Mouse (Mus musculus) left cerebral cortex, postnatal 10 days (tissue): ENCODE data around the gene Foxp4. TPM values are rescaled to one million over a fixed set of nuclear protein-coding genes. Genes with fewer than 3 reads are reported as not detected.

ENCODE experiments used
- DNase-seq, 2 experiments: peaks; one replicate each; pipeline ENCODE4 v3.0.0; 2021 to 2022; ENCODE audit warnings: low spot score in 2 of 2, mixed read lengths in 1 of 2; ENCODE audit errors: extremely low spot score in 1 of 2
- intact Hi-C: fragments of 180-260 bp; cut with DNase I; formaldehyde crosslinking; loops from one replicate; pipeline ENCODE4 v1.15.1; 2025
- total RNA-seq, 2 experiments: library from RNA; stranded (reverse); gene quantifications; 2 replicates each; pipeline ENCODE4 v1.2.3; 2021

Foxp4 gene
- total RNA-seq, 2 experiments from 2014 or later: 52.3 to 53.9 TPM

DNA sequence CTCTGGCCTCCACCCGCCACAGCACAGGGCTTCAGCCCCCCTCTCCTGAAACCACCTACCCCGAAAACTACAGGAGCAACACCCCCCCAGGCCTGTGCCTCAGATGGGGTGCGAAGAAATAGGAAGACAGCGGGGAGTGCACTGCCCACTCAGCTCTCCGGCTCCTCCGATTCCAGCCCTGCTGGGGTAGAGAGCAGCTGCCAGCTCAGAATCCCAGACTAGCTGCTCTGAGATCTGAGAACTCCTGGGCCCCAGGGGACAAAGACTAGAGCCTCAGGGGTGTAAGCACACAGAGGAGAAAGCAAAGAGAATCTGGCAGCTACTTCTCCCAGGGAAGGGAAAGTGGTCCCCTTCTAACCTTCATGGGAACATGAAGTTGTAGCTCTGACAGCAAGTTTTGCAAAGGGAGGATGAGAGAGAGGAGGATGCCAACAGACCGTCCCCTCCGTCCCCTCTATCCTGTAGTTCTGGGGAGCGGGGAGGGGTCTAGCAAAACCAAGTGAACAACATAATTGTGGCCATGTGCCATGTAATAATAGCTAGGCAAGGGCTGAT is 17.0 kb downstream of the Foxp4 start:
- DNase-seq: peak in 1 of 2 experiments; percentile 50
- intact Hi-C loops: no loop called here

- intact Hi-C loops: no loop called here
- no peak for DNase-seq
These were observed 20.4 kb downstream of the Foxp4 start for GRCm38 (mm10) chr17:47903846-47904680.

GRCm38 (mm10) chr17:47901782-47902181 is 22.7 kb downstream of the Foxp4 start:
- DNase-seq: no peak

GRCm38 (mm10) chr17:47900716-47901115 is 23.7 kb downstream of the Foxp4 start:
- no peak for DNase-seq
- intact Hi-C loops: no loop called here

More at GRCm38 (mm10) chr17:47901782-47902181, 22.7 kb downstream of the Foxp4 start:
- intact Hi-C loops: no loop called here

GRCm38 (mm10) chr17:47899156-47899555 is 25.3 kb downstream of the Foxp4 start:
- no peak for DNase-seq
- intact Hi-C loops: no loop called here

DNA sequence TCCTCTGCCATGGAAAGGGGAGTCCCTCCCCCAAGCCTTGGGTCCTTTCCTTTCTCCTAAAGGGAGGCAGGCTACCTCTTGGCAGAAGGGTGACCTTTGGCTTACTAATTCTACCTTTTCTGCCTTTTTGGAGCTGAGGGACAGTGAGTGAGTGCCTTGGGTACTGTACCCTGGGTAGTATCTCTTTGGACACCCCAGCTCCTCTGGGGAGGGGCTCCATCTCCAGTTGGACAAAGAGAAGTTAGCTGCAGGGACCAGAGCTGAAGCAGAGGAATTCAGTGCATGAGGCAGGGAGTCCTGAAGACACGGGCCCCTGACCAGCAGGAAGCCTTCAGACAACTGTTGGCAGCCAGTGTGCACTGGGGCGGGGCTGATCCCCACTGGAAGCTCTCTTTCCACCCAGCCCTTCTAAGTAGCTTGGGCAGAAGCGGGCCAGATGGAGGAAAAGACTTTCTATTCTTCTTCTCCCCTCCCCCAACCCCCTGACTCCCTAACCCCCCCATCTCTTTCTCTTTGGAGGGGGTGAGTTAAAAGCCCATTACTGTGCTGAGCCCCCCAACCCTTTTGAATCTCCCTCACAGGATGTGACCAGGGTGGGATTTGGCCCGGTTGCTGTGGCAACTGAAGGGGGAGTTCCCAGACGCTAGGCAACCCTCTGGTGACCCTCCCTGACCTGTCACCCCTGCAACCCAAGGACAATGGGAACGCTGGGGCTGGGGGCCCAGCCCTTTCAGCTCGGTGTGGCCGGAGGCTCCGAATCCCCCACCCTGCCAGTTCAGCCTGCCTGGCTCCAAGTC is 26.3 kb downstream of the Foxp4 start:
- intact Hi-C loops: no loop called here
- DNase-seq: peak in 1 of 2 experiments; percentile 56

- no peak for DNase-seq
- intact Hi-C loops: no loop called here
These were observed 34.7 kb downstream of the Foxp4 start for GRCm38 (mm10) chr17:47889727-47890126.

DNA sequence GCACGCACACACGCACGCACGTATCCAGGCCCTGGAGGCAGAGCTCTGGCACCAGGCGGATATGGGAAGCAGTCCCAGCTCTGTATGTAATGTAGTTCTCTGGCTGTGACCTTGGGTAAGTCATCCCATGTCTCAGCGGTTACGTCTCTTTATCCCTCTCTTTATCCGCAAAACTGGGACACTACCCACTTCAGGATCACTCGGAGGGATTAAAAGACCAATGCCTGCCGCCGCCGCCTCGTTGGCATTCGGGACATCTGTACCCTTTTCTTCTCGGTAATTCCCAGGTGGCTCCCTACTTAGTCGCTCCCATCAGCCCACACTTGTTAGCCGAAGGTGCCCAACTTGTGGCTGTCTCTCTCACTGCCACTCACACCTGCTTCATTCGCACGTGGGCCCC is 35.2 kb downstream of the Foxp4 start:
- intact Hi-C loops: no loop called here
- no peak for DNase-seq

- no peak for DNase-seq
- intact Hi-C loops: no loop called here
These were observed 35.8 kb downstream of the Foxp4 start for GRCm38 (mm10) chr17:47888641-47889040.

DNA sequence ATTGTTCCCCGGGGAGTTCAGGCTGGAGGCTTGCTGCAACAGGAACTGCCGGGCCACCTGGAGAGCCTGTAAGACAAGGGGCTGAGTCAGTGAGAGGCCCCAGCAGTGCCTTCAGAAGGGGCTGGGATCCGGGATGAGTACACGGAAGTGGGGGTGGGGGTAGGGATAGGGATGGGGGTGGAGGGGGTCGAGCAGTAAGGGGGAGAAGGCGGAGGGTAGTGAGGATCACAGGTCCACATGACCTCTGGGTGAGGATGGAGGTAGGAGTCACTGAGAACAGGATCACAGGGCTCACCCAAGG is 36.3 kb downstream of the Foxp4 start:
- intact Hi-C loops: no loop called here

GRCm38 (mm10) chr17:47887381-47888154 is 36.9 kb downstream of the Foxp4 start:
- DNase-seq: no peak
- intact Hi-C loops: no loop called here

More for the DNA sequence above, 36.3 kb downstream of the Foxp4 start:
- no peak for DNase-seq

DNA sequence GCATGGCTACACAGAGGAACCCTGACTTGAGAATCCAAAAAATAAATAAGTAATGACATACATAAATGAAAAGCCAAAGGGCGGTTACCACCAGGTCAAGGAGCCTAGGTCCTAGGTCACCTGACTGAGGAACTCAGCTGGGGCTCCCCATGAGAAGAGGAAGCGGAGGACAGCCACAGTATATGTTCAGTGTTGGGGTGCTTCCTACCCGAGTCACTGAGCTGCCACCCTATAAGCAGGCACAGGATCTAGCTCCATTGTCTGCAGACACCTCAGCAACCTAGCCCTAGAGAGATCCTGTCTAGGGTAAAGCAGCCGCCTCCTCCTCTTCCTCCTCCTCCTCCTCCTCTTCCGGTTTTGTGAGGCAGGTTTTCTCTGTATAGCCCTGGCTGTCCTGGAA is 41.3 kb downstream of the Foxp4 start:
- intact Hi-C loops: no loop called here
- DNase-seq: no peak

DNA sequence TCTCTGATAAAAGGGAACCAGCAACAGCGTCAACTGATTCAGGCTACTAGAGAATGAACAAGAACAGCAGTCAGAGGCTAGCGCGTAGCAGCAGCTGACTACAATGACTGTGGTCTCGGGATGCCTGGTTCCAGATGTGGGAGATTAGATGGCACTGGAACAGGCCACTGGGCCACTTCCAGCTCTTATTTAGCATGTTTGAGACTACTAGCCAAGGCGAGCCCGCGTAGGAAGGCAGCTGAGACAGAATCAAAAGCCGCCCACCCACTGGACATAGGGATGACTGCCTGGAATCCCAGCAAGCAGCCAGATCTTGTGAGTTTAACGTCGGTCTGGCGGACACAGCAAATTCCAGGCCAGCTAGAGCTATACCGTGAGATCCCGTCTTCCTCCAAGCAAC is 43.1 kb downstream of the Foxp4 start:
- intact Hi-C loops: no loop called here
- no peak for DNase-seq

DNA sequence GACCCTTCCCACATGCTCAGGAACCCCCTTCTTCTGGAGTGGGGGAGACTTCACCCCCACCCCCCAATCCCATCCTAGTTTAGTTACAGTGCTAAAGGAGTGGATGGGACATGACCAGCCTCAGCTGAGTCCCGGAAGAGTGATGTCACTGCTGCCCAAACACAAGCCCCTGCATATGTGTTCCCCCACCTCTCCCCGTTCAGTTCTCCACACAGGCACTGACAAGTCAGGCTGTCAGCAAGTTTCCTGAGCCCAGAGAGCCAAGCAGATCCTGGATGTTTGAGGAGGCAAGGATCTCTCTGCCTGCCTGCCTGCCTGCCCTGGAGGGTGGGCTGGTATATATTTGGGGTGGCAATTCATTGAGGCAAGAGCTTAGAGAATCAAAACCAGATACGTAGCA is 45.2 kb downstream of the Foxp4 start:
- intact Hi-C loops: loop anchor here (5.0 kb wide), 1 partner anchor 168 kb away; no protein-coding TSS in a partner anchor
- no peak for DNase-seq

- peak; percentile 64 to 82 for DNase-seq
- intact Hi-C loops: loop anchor here (5.0 kb wide), 1 partner anchor 169 kb away; no protein-coding TSS in a partner anchor
These were observed 45.9 kb downstream of the Foxp4 start for GRCm38 (mm10) chr17:47878378-47879089.

DNA sequence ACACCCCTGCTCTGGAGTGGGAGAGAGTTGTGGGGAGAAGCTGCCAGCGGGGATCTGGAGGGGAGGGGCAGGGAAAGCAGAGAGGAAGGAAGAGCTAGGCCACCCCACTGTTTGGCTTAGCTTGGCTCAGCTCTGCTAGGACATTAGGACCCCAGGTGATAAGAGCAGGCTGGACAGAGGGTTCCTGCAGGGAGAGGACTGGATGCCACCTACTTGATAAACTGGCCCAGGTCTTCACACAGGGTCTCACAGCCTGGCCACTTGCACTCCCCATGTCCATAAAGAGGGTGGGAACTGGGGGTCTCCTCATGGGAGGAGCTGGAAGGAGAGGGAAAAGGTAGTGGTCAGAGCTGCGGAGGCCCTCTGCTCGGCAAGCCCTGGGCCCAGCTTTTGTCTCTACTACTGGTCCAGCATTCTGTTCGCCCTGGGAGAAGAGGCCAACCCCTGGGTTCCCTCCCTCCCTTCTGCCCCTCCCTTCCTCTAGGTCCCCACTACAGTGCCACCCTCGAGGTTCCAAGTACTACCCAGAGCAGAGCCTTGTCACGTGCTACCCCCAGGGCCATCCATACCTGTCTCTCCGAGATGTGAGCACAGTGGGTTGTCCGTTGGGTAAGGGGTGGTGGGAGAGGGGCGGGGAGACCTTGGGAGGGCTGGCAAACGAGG is 46.6 kb downstream of the Foxp4 start:
- DNase-seq: no peak
- intact Hi-C loops: loop anchor here (5.0 kb wide), 1 partner anchor 169 kb away; no protein-coding TSS in a partner anchor

DNA sequence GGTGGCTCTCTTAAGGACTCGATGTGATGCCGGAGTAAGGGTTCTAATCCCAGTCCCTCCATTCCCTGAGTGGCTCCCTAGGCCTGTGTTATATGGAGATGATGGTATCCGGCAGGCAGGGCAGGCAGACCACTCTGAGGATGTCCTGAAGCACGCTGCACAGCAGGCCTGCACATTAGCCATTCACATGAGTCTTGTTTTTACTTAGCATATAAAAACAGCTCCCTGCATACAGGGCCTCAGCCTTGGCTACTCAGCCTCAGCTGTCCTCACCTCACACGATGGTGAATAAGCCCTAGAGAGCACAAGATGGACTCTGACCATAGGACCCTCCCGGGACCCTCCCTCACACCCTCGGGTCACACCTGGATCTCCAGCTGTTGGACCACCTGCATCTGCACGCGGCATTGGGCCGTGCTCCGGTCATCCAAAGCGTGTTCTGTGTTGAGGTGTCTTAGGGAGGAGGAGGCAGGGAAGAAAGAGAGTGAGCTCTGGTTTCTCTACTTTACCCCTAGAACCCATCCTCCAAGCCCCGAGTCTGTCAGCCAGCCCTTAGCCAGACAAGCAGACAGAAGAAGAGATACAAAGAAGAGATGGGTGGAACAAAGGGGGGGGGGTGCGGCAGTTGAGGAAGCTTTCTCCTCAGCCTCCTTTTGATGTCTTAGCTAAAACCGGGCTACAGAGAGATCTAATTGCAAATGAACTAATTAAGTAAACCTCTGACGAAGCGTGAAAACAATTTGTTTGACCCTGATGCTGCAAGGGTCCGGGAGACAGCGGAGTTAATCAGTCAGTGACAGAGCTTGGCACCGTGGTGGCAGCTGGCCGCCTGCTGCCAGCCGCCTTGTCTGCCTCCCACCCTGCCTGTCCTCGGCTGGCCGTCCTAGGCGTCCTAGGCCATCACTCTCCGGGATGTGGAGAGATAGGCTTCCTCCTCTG is 47.4 kb downstream of the Foxp4 start:
- intact Hi-C loops: loop anchor here (5.0 kb wide), 1 partner anchor 170 kb away; no protein-coding TSS in a partner anchor
- no peak for DNase-seq
